Mouse (Mus musculus) urinary bladder, postnatal 14 days (tissue): Measurements from ENCODE around the gene Dnajc12.
"Not testable (repeated sequence)": the region's sequence is repeated elsewhere in the genome, so short reads cannot be mapped to it uniquely, and the experiment has no call there.

ENCODE experiments used
- DNase-seq: peaks from one replicate; pipeline ENCODE4 v3.0.0; 2021; ENCODE audit warnings: low spot score

Gene Dnajc12

GRCm38 (mm10) chr10:63431221-63431736 is 49.0 kb downstream of the Dnajc12 start:
- DNase-seq: no peak

- DNase-seq: no peak
Observed at GRCm38 (mm10) chr10:63432099-63432498, 49.9 kb downstream of the Dnajc12 start.

- no peak for DNase-seq
Observed at GRCm38 (mm10) chr10:63432887-63433286, 50.6 kb downstream of the Dnajc12 start.

- no peak for DNase-seq
Observed at GRCm38 (mm10) chr10:63438736-63439262, 56.6 kb downstream of the Dnajc12 start.

GRCm38 (mm10) chr10:63439694-63440228 is 57.5 kb downstream of the Dnajc12 start:
- no peak for DNase-seq

- DNase-seq: not testable (repeated sequence)
Observed at GRCm38 (mm10) chr10:63444602-63445387, 62.6 kb downstream of the Dnajc12 start.

- DNase-seq: no peak
Observed at GRCm38 (mm10) chr10:63453926-63454325, 71.7 kb downstream of the Dnajc12 start.

- DNase-seq: peak; percentile 29
Observed at GRCm38 (mm10) chr10:63455110-63455878, 73.1 kb downstream of the Dnajc12 start.

GRCm38 (mm10) chr10:63457292-63458128 is 75.3 kb downstream of the Dnajc12 start:
- no peak for DNase-seq
